Mouse (Mus musculus) liver, embryonic 14.5 days (tissue): ENCODE results near the gene Eea1. TPM values are rescaled to one million over a fixed set of nuclear protein-coding genes. Genes with fewer than 3 reads are reported as not detected.

Source experiments
- ATAC-seq: fragments of 200-750 bp; cut with Nextera tagmentation; 2 replicates; pipeline ENCODE4 v1.8.0; 2017; ENCODE audit warnings: moderate number of reproducible peaks, mild to moderate bottlenecking, moderate library complexity; ENCODE audit not compliant: insufficient read depth
- DNase-seq, 3 experiments: peaks; one replicate each; pipeline ENCODE4 v3.0.0-alpha.2; 2012 to 2013; ENCODE audit warnings: low read depth in 3 of 3, low spot score in 3 of 3
- H3K27ac ChIP-seq: fragments of 300-500 bp; sonication (generic); 2 replicates; pipeline ENCODE4 v1.5.1; 2014; ENCODE audit warnings: moderate library complexity, mild to moderate bottlenecking, control low read depth, inconsistent platforms
- H3K27me3 ChIP-seq: fragments of 300-500 bp; sonication (generic); 2 replicates; pipeline ENCODE4 v1.6.1; 2014; ENCODE audit warnings: mild to moderate bottlenecking, low read length, moderate library complexity; ENCODE audit not compliant: control insufficient read depth, insufficient read depth
- H3K36me3 ChIP-seq: fragments of 300-500 bp; sonication (generic); replicated peaks from 2 replicates; pipeline ENCODE4 v1.6.1; 2014; ENCODE audit warnings: low read depth; ENCODE audit not compliant: control insufficient read depth, insufficient read depth
- H3K4me1 ChIP-seq, 2 experiments: fragments of 200-500 bp in 1 of 2; fragments of 300-500 bp in 1 of 2; sonication (generic) in 1 of 2; replicated peaks; 2 replicates each; pipeline ENCODE4 v1.6.1; 2012 to 2014; ENCODE audit warnings: antibody characterized with exemption in 1 of 2, inconsistent platforms in 1 of 2, low read length in 1 of 2; ENCODE audit not compliant: control insufficient read depth in 2 of 2, insufficient read depth in 2 of 2
- H3K4me2 ChIP-seq: fragments of 300-500 bp; sonication (generic); 2 replicates; pipeline ENCODE4 v1.6.1; 2014; ENCODE audit warnings: low read depth, mild to moderate bottlenecking, control low read depth, moderate library complexity
- H3K4me3 ChIP-seq, 2 experiments: fragments of 200-500 bp in 1 of 2; fragments of 300-500 bp in 1 of 2; sonication (generic) in 1 of 2; 2 replicates each; pipeline ENCODE4 v1.5.1; 2012 to 2014; ENCODE audit warnings: low read depth in 2 of 2, low read length in 2 of 2, mild to moderate bottlenecking in 2 of 2, control low read depth in 1 of 2, inconsistent platforms in 1 of 2, moderate library complexity in 1 of 2; ENCODE audit not compliant: insufficient read depth in 1 of 2
- H3K9ac ChIP-seq: fragments of 300-500 bp; sonication (generic); replicated peaks from 2 replicates; pipeline ENCODE4 v1.6.1; 2014; ENCODE audit warnings: mild to moderate bottlenecking, control low read depth, moderate library complexity
- H3K9me3 ChIP-seq: fragments of 300-500 bp; sonication (generic); 2 replicates; pipeline ENCODE4 v1.6.1; 2016; ENCODE audit warnings: low read length, mixed read lengths; ENCODE audit not compliant: control insufficient read depth
- CTCF ChIP-seq: IDR thresholded peaks from 2 replicates; pipeline ENCODE4 v1.5.1; 2016; ENCODE audit warnings: antibody characterized with exemption, low read depth, control low read depth
- EP300 ChIP-seq: IDR thresholded peaks from 2 replicates; pipeline ENCODE4 v1.6.1; 2016; ENCODE audit warnings: antibody characterized with exemption, low read depth
- WGBS: fragments of 180-500 bp; shearing (Covaris S2); extraction: QIAGEN DNeasy Blood & Tissue Kit; methylation state at CpG from one replicate; pipeline ENCODE4 v1.1.7; 2014; ENCODE audit not compliant: insufficient replicate concordance; 5-methylcytosine and 5-hydroxymethylcytosine counted together
- polyA plus RNA-seq, 2 experiments: library from polyadenylated mRNA; depleted of rRNA in 1 of 2; stranded (reverse) in 1 of 2; unstranded in 1 of 2; fragments of >200 nt; fragmentation: Nextera tagmentation in 1 of 2; extraction: Ambion mirVana in 1 of 2; gene quantifications; 2 replicates each; pipeline versions ENCODE4 v1.2.1 to v1.2.3; 2012 to 2014

The Eea1 gene
- polyA plus RNA-seq, 2 experiments, result 4.2 to 8.9 TPM

DNA sequence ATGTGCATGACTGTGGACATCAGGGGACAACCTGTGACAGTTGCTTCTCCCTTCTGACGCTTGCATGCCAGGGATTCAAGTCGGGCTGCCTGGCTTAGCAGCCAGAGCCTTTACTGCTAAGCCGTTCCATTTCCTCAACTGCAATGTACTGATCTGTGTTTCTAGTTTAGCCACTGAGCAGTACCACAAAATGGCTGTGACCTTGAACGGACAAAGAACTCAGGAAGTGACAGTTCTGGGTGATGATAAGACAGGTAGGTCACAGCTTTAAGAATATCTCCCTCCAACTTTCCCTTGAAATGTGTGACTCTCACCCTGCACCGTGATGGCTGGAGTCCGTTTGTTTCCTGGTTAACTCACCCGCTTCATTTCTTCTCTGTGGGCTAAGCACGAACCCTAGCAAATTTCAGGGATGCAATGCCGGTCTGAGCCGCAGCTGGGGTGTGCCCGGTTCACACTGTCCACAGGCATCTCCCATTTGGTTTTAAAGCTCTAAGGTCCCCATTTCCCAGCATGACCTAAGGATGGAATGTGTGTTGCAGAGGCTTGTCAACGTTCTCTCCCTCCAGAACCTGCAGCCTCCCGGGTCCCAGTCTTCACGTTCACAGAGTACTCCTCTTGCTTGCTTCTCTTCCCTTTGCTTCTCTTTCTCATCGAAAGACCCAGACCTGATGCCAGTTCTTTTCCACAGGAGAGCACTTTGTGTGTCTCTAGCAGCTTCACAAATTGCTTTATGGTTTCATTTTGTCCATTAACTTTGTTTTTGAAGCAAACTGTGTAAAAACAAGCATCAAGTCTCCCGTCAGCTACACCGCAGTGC, 46.2 kb upstream of the Eea1 start:
- ATAC-seq, result no peak

DNA sequence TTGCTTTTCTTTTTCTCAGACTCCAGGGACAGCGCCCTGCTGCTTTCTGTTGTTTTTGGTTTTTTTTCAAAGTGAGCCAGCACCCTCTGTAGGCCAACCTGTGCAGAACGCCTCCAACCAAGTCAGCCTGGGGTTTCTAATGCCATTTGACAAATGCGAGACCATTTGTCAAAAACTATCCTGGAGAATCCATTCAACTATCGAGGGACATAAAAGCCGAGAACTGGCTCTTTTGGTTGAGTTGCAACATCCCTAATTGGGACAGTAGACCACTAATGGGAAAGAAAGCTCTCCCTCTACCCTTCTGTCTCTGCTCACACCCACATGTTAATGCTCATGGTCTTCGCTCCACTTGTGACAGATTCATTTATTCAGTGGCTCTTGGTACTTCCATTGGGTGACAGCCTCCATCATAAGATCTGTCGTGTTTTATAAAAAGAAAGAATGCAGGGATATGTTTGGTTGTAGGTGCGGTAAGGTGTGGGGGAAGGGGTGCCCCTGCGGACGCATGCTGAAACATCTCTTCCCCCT, 45.5 kb upstream of the Eea1 start:
- H3K4me2 ChIP-seq, result peak overlapping the region; percentile 52
- TF ChIP-seq CTCF (peak; percentile 64), EP300 (no peak)
- H3K9ac ChIP-seq, result no peak overlapping the region
- no peak overlapping the region for H3K27ac ChIP-seq
- DNase-seq, result peak in 1 of 3 experiments; percentile 22
- peak overlapping the region in 1 of 2 experiments; percentile 22; a peak in 1 of 4 replicates for H3K4me3 ChIP-seq
- no peaks in the 10 kb centered on the region for H3K36me3 ChIP-seq
- no peaks in the 10 kb centered on the region for H3K4me1 ChIP-seq
- no peaks in the 10 kb centered on the region for H3K9me3 ChIP-seq
- 30% methylated on average over 10 of the region's 10 CpGs for WGBS
- ATAC-seq, result no peak
- no peaks in the 10 kb centered on the region for H3K27me3 ChIP-seq

More for the DNA sequence above, 46.2 kb upstream of the Eea1 start:
- no peak overlapping the region for H3K27ac ChIP-seq
- 17% methylated on average over 17 of the region's 17 CpGs for WGBS
- H3K4me2 ChIP-seq, result peak overlapping the region; percentile 52
- TF ChIP-seq CTCF (no peak), EP300 (no peak)
- DNase-seq, result no peak
- no peaks in the 10 kb centered on the region for H3K27me3 ChIP-seq
- H3K9me3 ChIP-seq, result no peaks in the 10 kb centered on the region
- peak overlapping the region; percentile 3 to 22; a peak in 2 of 4 replicates for H3K4me3 ChIP-seq
- H3K9ac ChIP-seq, result no peak overlapping the region
- H3K36me3 ChIP-seq, result no peaks in the 10 kb centered on the region
- no peaks in the 10 kb centered on the region for H3K4me1 ChIP-seq

DNA sequence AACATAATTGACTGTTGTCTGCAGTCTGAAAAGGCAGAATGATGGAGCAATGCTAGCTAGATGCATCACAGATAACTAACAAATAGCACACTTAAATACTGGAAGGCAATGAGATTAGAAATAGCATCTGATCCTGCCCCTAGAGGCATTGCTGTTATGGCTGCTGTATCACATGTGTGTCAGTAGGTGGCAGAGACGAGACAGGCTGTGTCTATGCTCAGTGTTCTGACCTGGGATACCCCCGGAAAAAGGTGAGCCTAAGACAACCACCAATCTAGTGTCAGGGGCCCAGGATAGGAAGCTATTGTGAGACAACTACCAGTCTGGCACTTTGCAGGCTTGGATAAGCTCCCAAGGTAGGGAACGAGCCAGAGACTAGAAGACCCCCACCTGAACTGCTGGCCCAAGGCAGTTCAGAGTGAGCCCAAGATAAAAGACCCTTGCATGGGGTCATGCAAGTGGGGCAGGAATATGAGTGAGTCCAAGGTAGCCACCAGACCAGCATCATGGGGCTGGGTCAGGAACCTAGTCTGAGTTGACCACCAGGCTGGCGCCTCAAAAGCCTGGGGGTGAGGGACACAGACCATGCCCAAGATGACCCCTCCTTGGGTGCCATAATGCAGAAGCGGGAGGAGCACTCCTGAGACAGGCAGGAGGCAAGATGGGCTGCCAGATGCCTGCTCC, 41.8 kb upstream of the Eea1 start:
- no peak for ATAC-seq

GRCm38 (mm10) chr10:95904668-95905067, 35.8 kb upstream of the Eea1 start:
- Histone ChIP-seq H3K4me3 (no peak overlapping the region), H3K9me3 (no peaks in the 10 kb centered on the region), H3K27me3 (no peaks in the 10 kb centered on the region), H3K4me1 (peaks cover 0 to 4% of the 10 kb centered on the region in 2 experiments; a peak in 2 of 4 replicates), H3K9ac (no peak overlapping the region), H3K36me3 (no peaks in the 10 kb centered on the region), H3K27ac (no peak overlapping the region), H3K4me2 (no peak overlapping the region)
- DNase-seq (no peak), ATAC-seq (no peak)
- TF ChIP-seq EP300 (no peak), CTCF (no peak)
- 44% methylated on average over 6 of the region's 6 CpGs for WGBS

More for the DNA sequence above, 41.8 kb upstream of the Eea1 start:
- peak in 1 of 3 experiments; percentile 16 for DNase-seq
- H3K4me2 ChIP-seq, result no peak overlapping the region
- no peak overlapping the region for H3K9ac ChIP-seq
- WGBS, result 43% methylated on average over 5 of the region's 5 CpGs
- no peak overlapping the region for H3K27ac ChIP-seq
- H3K27me3 ChIP-seq, result no peaks in the 10 kb centered on the region
- H3K9me3 ChIP-seq, result no peaks in the 10 kb centered on the region
- no peak overlapping the region for H3K4me3 ChIP-seq
- TF ChIP-seq CTCF, result peak; percentile 82
- no peak for TF ChIP-seq EP300
- H3K4me1 ChIP-seq, result no peaks in the 10 kb centered on the region
- no peaks in the 10 kb centered on the region for H3K36me3 ChIP-seq
